Mouse (Mus musculus) forelimb bud, embryonic 11.5 days (tissue): ENCODE results near the gene Farp1.
A peak's percentile ranks its signal among the peaks of the same experiment; 100 is the strongest.

Experiments
- DNase-seq: peaks from one replicate; pipeline ENCODE4 v3.0.0-alpha.2; 2012; ENCODE audit warnings: low read depth, low spot score

The Farp1 gene

DNA sequence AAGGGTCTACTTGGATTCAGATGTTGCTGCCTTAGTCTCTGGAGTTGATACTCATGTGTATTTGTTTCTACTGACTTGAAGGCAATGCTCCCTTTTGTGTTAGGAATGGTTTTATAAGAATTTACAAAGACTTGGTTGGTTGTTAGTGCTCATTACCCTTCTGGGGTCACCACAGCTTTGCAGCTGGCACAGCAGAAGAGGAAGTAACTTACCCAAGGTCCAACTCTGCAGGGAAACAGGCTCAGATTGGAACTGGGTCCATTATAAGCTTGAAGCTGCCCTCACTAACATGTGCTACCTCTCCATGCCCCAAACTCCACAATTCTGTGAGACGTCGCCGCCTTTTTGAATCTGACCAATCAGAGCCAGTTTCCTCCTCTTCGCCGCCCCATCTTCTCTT is 22.8 kb downstream of the Farp1 start:
- no peak for DNase-seq

GRCm38 (mm10) chr14:121058481-121058880 is 23.5 kb downstream of the Farp1 start:
- DNase-seq: no peak

GRCm38 (mm10) chr14:121059266-121059665 is 24.3 kb downstream of the Farp1 start:
- DNase-seq: no peak

GRCm38 (mm10) chr14:121060484-121060883 is 25.5 kb downstream of the Farp1 start:
- DNase-seq: no peak

GRCm38 (mm10) chr14:121061686-121062085 is 26.7 kb downstream of the Farp1 start:
- DNase-seq: no peak

- DNase-seq: no peak
These were observed 27.5 kb downstream of the Farp1 start for GRCm38 (mm10) chr14:121062238-121063082.

DNA sequence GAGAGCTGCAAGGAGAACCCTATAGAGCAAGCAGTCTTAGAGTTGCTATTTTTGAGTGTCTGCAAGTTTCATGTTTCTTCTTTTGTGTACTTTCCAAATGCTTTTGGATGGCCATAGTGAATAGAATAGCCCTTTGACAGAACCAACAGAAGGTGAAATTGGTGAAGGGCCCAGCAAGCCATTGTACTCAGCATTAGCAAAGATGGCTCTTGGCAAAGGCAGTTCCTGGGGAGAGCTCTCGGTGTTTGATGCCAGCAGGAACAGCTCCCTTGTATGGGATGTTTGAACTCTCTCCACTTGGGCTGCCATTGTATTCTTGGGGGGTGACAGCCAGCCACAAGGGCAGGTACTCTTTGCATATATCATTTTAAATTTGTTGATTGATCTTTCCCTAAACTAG is 29.7 kb downstream of the Farp1 start:
- no peak for DNase-seq

- DNase-seq: no peak
These were observed 38.3 kb downstream of the Farp1 start for GRCm38 (mm10) chr14:121073093-121073866.

DNA sequence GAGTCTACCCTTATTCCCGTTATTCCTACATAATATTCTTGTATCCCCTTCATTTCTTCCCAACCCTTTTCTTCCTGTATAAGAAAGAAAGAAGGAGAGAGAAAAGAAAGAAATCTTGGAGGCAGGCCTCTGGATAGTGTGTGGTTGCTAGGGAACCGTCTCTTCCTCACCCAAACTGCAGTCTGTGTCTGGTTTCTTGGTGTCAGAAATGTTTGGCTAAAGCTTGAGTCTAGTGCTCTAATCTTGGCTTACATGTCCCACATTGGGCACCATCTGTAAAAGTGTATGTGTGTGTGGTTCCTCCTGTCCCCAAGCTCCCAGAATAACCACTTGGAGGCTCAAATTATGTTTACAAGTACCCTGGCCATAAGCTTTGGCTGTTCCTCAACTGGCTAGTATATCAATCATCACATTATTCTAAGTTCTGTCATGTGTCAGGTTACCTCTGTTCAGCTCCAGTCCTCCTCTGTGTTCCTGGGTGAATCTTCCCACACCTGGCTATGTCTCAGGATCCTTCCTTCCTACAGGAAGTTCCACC is 39.3 kb downstream of the Farp1 start:
- DNase-seq: no peak

DNA sequence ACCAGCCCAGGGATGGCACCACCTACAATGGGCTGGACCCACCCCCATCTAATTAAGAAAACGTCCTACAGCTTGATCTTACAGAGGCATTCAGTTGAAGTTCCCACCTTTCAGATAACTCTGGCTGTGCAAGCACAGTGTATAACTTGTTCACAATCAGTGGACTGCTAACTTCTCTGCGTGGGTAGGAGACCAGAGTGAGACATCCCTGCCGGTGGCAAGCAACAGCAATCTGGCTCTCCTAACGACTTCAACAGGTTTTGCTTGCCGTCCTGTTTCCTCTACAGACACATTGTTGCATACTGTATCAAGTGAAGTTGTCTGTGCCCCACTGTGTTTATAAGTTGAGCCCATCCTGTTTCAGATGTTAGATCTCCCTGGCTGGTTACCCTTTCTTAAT is 45.7 kb downstream of the Farp1 start:
- no peak for DNase-seq

DNA sequence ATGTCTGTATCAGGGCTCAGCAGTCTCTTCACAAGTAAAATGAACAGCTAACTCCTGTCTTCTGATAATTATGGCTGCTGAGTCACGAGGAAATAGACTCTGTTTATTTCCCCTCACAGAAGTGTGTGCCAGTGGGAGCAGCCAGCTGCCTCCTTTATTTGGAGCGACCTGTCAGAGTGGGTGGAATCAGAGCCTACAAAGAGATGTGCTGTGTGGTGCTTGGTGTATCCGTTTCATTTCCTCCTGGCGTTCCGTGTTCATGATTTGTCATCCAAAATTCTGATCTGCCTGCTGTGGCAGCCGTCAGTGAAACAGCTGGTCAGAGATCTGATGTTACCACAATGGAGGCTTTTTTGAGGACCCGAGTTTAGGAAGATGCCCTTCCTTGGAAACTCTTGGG is 47.3 kb downstream of the Farp1 start:
- no peak for DNase-seq

- DNase-seq: no peak
These were observed 47.8 kb downstream of the Farp1 start for GRCm38 (mm10) chr14:121082793-121083192.

DNA sequence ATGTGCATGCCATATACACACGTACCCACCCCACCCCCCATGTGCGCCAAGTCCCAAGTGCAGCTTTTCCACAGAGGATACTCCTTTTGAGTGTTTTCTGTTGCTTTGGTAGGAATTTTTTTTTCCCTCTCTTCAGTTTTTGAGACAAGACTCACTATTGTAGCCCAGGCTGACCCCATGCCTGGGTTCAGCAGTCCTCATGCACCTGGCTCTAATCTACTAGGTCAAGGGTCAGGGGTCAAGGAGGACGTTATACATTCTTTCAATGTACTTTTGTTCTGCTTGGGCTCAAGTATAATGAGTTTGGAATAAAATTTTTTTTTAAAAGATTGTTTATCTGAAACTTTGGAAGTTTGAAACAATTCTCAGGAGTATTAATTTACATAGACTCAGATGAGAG is 48.4 kb downstream of the Farp1 start:
- no peak for DNase-seq

- peak; percentile 29 for DNase-seq
These were observed 57.5 kb downstream of the Farp1 start for GRCm38 (mm10) chr14:121092517-121092916.

DNA sequence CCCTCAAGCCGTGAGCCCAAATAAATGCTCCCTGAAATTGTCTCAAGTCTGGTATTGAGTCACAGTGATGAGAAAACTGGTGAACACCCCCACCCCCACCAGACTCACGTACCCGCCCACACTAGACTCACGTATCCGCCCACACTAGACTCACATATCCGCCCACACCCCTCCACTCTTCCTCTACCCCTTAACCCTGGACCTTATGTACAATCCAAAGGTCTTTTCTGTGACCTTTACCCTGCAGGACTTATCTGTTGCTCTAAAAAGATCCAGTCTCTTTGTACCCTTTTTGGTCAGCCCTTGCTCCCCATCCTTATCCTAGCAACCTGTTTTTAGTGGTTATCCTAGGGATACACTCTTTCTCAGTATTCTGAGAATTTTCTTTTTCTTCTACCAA is 58.9 kb downstream of the Farp1 start:
- DNase-seq: no peak

GRCm38 (mm10) chr14:121097640-121098435 is 62.8 kb downstream of the Farp1 start:
- no peak for DNase-seq

DNA sequence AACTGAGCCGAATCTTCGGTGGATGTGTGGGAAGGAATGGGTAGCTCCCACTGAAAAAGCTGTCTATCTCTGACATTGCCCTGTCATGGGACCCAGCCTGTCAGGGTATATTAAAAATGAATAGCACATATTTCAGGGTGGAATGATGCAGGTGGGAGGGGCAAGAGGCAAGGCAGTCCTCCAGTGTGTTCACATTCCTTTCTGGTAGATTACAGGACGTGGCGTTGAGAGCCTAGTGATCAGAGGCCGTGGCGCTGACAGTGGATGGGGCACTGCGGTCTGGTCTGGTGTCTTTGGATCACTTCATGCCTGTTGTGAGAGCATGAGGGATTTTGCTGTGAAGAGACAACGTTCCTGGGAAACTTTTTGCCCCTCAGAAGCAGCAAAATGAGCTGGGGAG is 64.1 kb downstream of the Farp1 start:
- no peak for DNase-seq

GRCm38 (mm10) chr14:121099876-121100275 is 64.9 kb downstream of the Farp1 start:
- DNase-seq: no peak

- DNase-seq: no peak
These were observed 65.8 kb downstream of the Farp1 start for GRCm38 (mm10) chr14:121100829-121101228.

DNA sequence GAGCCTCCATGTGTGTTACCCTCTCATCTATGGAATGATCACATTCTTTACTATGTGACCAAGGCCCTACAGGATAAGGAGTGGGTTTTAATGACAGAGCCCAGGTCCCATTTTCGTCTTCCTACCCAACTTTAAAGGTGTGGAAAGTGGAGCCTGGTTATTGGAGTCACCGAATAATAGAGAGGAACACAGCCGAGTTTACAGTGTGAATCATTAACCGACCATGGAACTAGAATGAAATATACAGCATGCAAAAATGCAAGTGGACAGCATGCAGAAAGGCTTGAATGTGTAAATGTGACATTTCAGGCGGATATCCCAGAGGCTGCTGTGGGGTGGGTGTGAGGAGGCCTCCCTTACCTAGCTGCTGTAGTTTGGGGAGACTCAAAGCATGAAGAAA is 66.5 kb downstream of the Farp1 start:
- DNase-seq: no peak

- DNase-seq: no peak
These were observed 67.6 kb downstream of the Farp1 start for GRCm38 (mm10) chr14:121102599-121102998.

DNA sequence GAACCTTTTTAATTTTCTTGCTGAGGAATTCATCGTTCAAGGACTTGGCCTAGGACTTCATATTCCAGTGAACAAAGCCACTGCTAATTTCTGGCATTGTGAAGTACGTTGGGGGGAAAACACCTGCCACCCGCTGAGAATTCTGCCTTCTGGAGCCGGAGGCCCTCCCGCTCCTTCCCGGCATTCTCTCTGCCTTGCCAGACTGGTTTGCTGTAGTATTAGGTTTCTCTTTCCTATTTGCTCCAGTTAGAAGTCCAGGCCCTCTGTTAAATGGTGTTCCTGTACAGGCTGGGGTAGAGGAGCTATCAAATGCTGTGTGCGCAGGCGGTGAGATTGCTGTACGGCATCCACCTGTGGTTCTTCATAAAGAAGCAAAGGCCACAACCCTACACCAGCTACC is 68.5 kb downstream of the Farp1 start:
- DNase-seq: peak; percentile 41
